Mouse (Mus musculus): ENCODE measurements around the gene Gm47841. TPM values are rescaled to one million over a fixed set of nuclear protein-coding genes. Genes with fewer than 3 reads are reported as not detected.

Gene Gm47841
- total and polyA plus RNA-seq, 3 experiments: not detected

DNA sequence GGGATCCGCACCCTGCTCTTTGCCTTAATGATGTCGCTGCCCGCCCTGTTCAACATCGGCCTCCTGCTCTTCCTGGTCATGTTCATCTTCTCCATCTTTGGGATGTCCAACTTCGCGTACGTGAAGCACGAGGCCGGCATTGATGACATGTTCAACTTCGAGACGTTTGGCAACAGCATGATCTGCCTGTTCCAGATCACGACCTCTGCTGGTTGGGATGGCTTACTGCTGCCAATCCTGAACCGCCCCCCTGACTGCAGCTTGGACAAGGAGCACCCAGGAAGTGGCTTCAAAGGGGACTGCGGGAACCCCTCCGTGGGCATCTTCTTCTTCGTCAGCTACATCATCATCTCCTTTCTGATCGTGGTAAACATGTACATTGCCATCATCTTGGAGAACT lies 7.5 kb downstream of the Gm47841 start:
- in situ Hi-C loops (cut with MboI; ENCODE audit: low pct_ligation_motif_present, low pct_unique_long_range_greater_than_20kb, low sequenced_read_pairs): no loop called here
- H3K4me2 ChIP-seq (ENCODE audit: insufficient read depth, low read depth, poor library complexity, severe bottlenecking): no peak overlapping the region
- dilution Hi-C loops (cut with MboI; ENCODE audit: extremely low pct_ligation_motif_present, extremely low pct_unique_long_range_greater_than_20kb, low sequenced_read_pairs): no loop called here
- H3K4me1 ChIP-seq (ENCODE audit: control insufficient read depth in 1 of 2, insufficient read depth in 2 of 2): peaks cover 3 to 7% of the 10 kb centered on the region in 2 experiments; a peak in 3 of 4 replicates
- TF ChIP-seq SMC3 (IDR thresholded peaks at IDR 0.05; ENCODE audit: low read depth, low read length): peak; percentile 28; the same call in 1 of the 2 replicates
- TF ChIP-seq BHLHE40 (IDR thresholded peaks at IDR 0.05; ENCODE audit: low read depth, low read length): no peak
- peak; percentile 10 for TF ChIP-seq RAD21 (IDR thresholded peaks at IDR 0.05; ENCODE audit: low read depth, low read length)
- no peak for TF ChIP-seq CHD2 (IDR thresholded peaks at IDR 0.05; ENCODE audit: low read length)
- TF ChIP-seq CTCF (conservative IDR thresholded peaks at IDR 0.05 in 1 of 2, IDR thresholded peaks at IDR 0.05 in 1 of 2; ENCODE audit: low read depth in 2 of 2, low read length in 2 of 2): peak in 1 of 2 experiments; percentile 52; a peak in 2 of 4 replicates
- no peak overlapping the region for H3K4me3 ChIP-seq (replicated peaks in 1 of 3; ENCODE audit: low read depth in 2 of 3, low read length in 2 of 3, poor library complexity in 1 of 3)
- peaks cover 7% of the 10 kb centered on the region for H3K9me3 ChIP-seq (replicated peaks; ENCODE audit: low read length)
- no peak overlapping the region for H3K27ac ChIP-seq (ENCODE audit: insufficient read depth, low read depth)
- peaks cover 10% of the 10 kb centered on the region for H3K27me3 ChIP-seq (replicated peaks)
- H3K79me2 ChIP-seq (replicated peaks; ENCODE audit: control insufficient read depth, extremely low read depth, insufficient read depth, poor library complexity, severe bottlenecking): no peaks in the 10 kb centered on the region
- H3K36me3 ChIP-seq (replicated peaks in 1 of 2; ENCODE audit: control insufficient read depth in 1 of 2, insufficient read depth in 1 of 2, low read length in 1 of 2): peaks cover 0 to 2% of the 10 kb centered on the region in 2 experiments
- DNase-seq (ENCODE audit: extremely low read depth): no peak
- no peak overlapping the region for H3K9ac ChIP-seq (ENCODE audit: insufficient read depth, low read depth)

DNA sequence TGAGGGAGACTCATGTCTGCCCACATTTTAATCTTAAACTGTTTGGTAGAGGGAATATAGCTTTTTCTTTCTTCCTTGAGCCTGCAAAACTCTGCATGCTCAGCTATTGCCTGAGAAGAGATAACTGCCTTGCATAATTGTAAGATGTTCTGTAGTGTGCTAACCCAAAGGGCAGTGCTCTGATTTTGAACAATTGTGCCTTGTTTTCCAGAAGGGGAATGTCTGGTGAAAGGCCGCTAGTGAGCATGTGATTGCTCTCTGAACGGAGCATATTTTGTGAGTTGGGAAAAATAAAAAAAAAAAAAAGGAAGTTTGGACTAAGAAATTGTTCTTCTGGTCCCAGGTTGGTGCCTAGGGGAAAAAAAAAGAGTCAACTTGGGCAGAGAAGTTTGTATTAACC lies 18.2 kb downstream of the Gm47841 start:
- dilution Hi-C loops (cut with MboI; ENCODE audit: extremely low pct_ligation_motif_present, extremely low pct_unique_long_range_greater_than_20kb, low sequenced_read_pairs): no loop called here
- DNase-seq (ENCODE audit: extremely low read depth): no peak
- Histone ChIP-seq H3K4me3 (replicated peaks in 1 of 3; ENCODE audit: low read depth in 2 of 3, low read length in 2 of 3, poor library complexity in 1 of 3) (no peak overlapping the region), H3K9me3 (replicated peaks; ENCODE audit: low read length) (no peaks in the 10 kb centered on the region), H3K79me2 (replicated peaks; ENCODE audit: control insufficient read depth, extremely low read depth, insufficient read depth, poor library complexity, severe bottlenecking) (no peaks in the 10 kb centered on the region), H3K27ac (ENCODE audit: insufficient read depth, low read depth) (no peak overlapping the region), H3K9ac (ENCODE audit: insufficient read depth, low read depth) (no peak overlapping the region), H3K27me3 (replicated peaks) (peaks cover 57% of the 10 kb centered on the region), H3K4me1 (ENCODE audit: control insufficient read depth in 1 of 2, insufficient read depth in 2 of 2) (peaks cover 15 to 48% of the 10 kb centered on the region in 2 experiments), H3K36me3 (replicated peaks in 1 of 2; ENCODE audit: control insufficient read depth in 1 of 2, insufficient read depth in 1 of 2, low read length in 1 of 2) (no peaks in the 10 kb centered on the region), H3K4me2 (ENCODE audit: insufficient read depth, low read depth, poor library complexity, severe bottlenecking) (no peak overlapping the region)
- no peak for TF ChIP-seq NELFE (IDR thresholded peaks at IDR 0.05; ENCODE audit: low read depth, low read length)
- TF ChIP-seq MEF2A (IDR thresholded peaks at IDR 0.05; ENCODE audit: borderline replicate concordance, low read depth, low read length): no peak
- no peak for TF ChIP-seq MXI1 (IDR thresholded peaks at IDR 0.05; ENCODE audit: low read depth, low read length)
- no peak for TF ChIP-seq IRF4 (IDR thresholded peaks at IDR 0.05; ENCODE audit: low read depth, low read length)
- no peak for TF ChIP-seq MAFK (IDR thresholded peaks at IDR 0.05; ENCODE audit: insufficient replicate concordance, low read length)
- TF ChIP-seq BHLHE40 (IDR thresholded peaks at IDR 0.05; ENCODE audit: low read depth, low read length): no peak
- in situ Hi-C loops (cut with MboI; ENCODE audit: low pct_ligation_motif_present, low pct_unique_long_range_greater_than_20kb, low sequenced_read_pairs): no loop called here

DNA sequence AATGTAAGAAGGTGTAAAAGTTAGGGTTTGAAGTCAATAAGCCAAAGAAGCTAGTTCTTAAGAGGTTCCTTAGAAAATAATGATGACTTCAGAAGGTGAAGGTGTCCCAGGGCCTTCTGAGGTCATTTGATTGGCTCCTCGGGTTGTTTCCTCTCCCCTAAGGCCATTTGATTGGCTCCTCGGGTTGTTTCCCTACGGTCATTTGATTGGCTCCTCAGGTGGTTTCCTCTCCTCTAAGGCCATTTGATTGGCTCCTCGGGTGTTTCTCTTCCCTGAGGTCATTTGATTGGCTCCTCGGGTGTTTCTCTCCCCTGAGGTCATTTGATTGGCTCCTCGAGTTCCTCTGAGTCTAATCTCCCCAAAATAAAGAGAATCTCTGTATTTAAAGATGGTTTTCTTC lies 35.8 kb downstream of the Gm47841 start:
- TF ChIP-seq RAD21 (IDR thresholded peaks at IDR 0.05; ENCODE audit: low read depth, low read length): no peak
- no peak for TF ChIP-seq KAT2A (IDR thresholded peaks at IDR 0.05; ENCODE audit: insufficient replicate concordance, low read length)
- TF ChIP-seq POLR2AphosphoS2 (IDR thresholded peaks at IDR 0.05; ENCODE audit: low read depth, low read length): no peak
- TF ChIP-seq CHD2 (IDR thresholded peaks at IDR 0.05; ENCODE audit: low read length): no peak
- peaks cover 7 to 15% of the 10 kb centered on the region in 2 experiments for H3K4me1 ChIP-seq (ENCODE audit: control insufficient read depth in 1 of 2, insufficient read depth in 2 of 2)
- no peak overlapping the region for H3K27ac ChIP-seq (ENCODE audit: insufficient read depth, low read depth)
- DNase-seq (ENCODE audit: extremely low read depth): peak; percentile 50
- dilution Hi-C loops (cut with MboI; ENCODE audit: extremely low pct_ligation_motif_present, extremely low pct_unique_long_range_greater_than_20kb, low sequenced_read_pairs): no loop called here
- no peaks in the 10 kb centered on the region for H3K9me3 ChIP-seq (replicated peaks; ENCODE audit: low read length)
- in situ Hi-C loops (cut with MboI; ENCODE audit: low pct_ligation_motif_present, low pct_unique_long_range_greater_than_20kb, low sequenced_read_pairs): no loop called here
- H3K4me2 ChIP-seq (ENCODE audit: insufficient read depth, low read depth, poor library complexity, severe bottlenecking): no peak overlapping the region
- H3K9ac ChIP-seq (ENCODE audit: insufficient read depth, low read depth): no peak overlapping the region
- H3K79me2 ChIP-seq (replicated peaks; ENCODE audit: control insufficient read depth, extremely low read depth, insufficient read depth, poor library complexity, severe bottlenecking): no peaks in the 10 kb centered on the region
- no peak overlapping the region for H3K4me3 ChIP-seq (replicated peaks in 1 of 3; ENCODE audit: low read depth in 2 of 3, low read length in 2 of 3, poor library complexity in 1 of 3)
- H3K36me3 ChIP-seq (replicated peaks in 1 of 2; ENCODE audit: control insufficient read depth in 1 of 2, insufficient read depth in 1 of 2, low read length in 1 of 2): no peaks in the 10 kb centered on the region
- H3K27me3 ChIP-seq (replicated peaks): peaks cover 51% of the 10 kb centered on the region

Measured in CH12.LX (cell line).